ENCODE assay signal across 9 mouse cellular contexts in genomic region chr12:79864346-79865178, GRCm38 (mm10).
A peak's percentile ranks its signal among the peaks of the same experiment; 100 is the strongest.
DNase-seq lines count a peak whose midpoint lies in the region; ATAC-seq lines count a peak whose summit lies in the region.
"Had no signal": no experiment of that assay in that cellular context is flagged by ENCODE, and none has a peak within 500 bp of the region (broad histone marks: within the 10 kb centered on the region; RNA-seq: fewer than 3 reads in every experiment).

No protein-coding gene starts in this region.

- peak overlapping the region; percentile 28; the same call in 1 of the 2 replicates for H3K9ac ChIP-seq in kidney, embryonic 14.5 days (ENCODE audit: low read depth, low read length)
- H3K9ac ChIP-seq in hindbrain, embryonic 11.5 days (ENCODE audit: low read depth, low read length) = no peak overlapping the region

- no peak overlapping the region for H3K4me2 ChIP-seq in kidney, embryonic 14.5 days (replicated peaks; ENCODE audit: low read depth, low read length)
- no peak overlapping the region for H3K4me2 ChIP-seq in hindbrain, embryonic 11.5 days (replicated peaks; ENCODE audit: low read depth, low read length)

- 65% methylated on average over 20 of the region's 20 CpGs for WGBS in kidney, embryonic 14.5 days
- 73% methylated on average over 20 of the region's 20 CpGs for WGBS in hindbrain, embryonic 11.5 days

- no peaks in the 10 kb centered on the region for H3K36me3 ChIP-seq in kidney, embryonic 14.5 days (ENCODE audit: control insufficient read depth, insufficient read depth, low read length)
- H3K36me3 ChIP-seq in hindbrain, embryonic 11.5 days (ENCODE audit: control insufficient read depth, insufficient read depth, low read length) = no peaks in the 10 kb centered on the region

- H3K27ac ChIP-seq in kidney, embryonic 14.5 days (ENCODE audit: low read depth, low read length) = peak overlapping the region; percentile 62; the same call in 1 of the 2 replicates
- no peak overlapping the region for H3K27ac ChIP-seq in hindbrain, embryonic 11.5 days (ENCODE audit: low read depth, low read length)

- H3K4me3 ChIP-seq in kidney, embryonic 14.5 days (ENCODE audit: low read length) = no peak overlapping the region
- no peak overlapping the region for H3K4me3 ChIP-seq in hindbrain, embryonic 11.5 days (ENCODE audit: low read depth, low read length)

- H3K9me3 ChIP-seq in kidney, embryonic 14.5 days (ENCODE audit: control insufficient read depth, low read length) = 0 out of 2 replicates have a peak, but pooled peaks cover 2% of the 10 kb centered on the region
- no peaks in the 10 kb centered on the region for H3K9me3 ChIP-seq in hindbrain, embryonic 11.5 days (ENCODE audit: control insufficient read depth, low read length)

- no peak for ATAC-seq in kidney, embryonic 14.5 days (ENCODE audit: low FRiP score, low TSS enrichment)
- 0 out of 2 replicates have a peak, but pooled peaks have one; percentile 14 for ATAC-seq in megakaryocyte progenitor cell, adult 5-6 weeks (replicated peaks; ENCODE audit: poor library complexity)
- ATAC-seq in hindbrain, embryonic 11.5 days (ENCODE audit: low FRiP score) = no peak
- ATAC-seq: forebrain, embryonic 16.5 days had no signal

- H3K4me1 ChIP-seq in kidney, embryonic 14.5 days (ENCODE audit: control insufficient read depth, insufficient read depth, low read length) = peaks cover 21% of the 10 kb centered on the region
- peaks cover 5% of the 10 kb centered on the region; the same call in 1 of the 2 replicates for H3K4me1 ChIP-seq in hindbrain, embryonic 11.5 days (replicated peaks; ENCODE audit: control insufficient read depth, insufficient read depth, low read length)

- no peak for DNase-seq in kidney, adult 9 months
- DNase-seq in ZHBTc4 (ENCODE audit: low read depth, low spot score) = peak; percentile 30
- peak; percentile 83 for DNase-seq in fat pad, adult 2 months (ENCODE audit: extremely low read depth, low read depth, low spot score)
- DNase-seq in thymus, postnatal 36 days = no peak
- no peak for DNase-seq in hindbrain, embryonic 11.5 days (ENCODE audit: low spot score)
- DNase-seq in right cerebral cortex, postnatal 10 days (ENCODE audit: low spot score in 2 of 2) = no peak

- H3K27me3 ChIP-seq in kidney, embryonic 14.5 days (ENCODE audit: control insufficient read depth, insufficient read depth, low read length) = no peaks in the 10 kb centered on the region
- H3K27me3 ChIP-seq in hindbrain, embryonic 11.5 days (ENCODE audit: control insufficient read depth, insufficient read depth, low read length) = no peaks in the 10 kb centered on the region

Comparison
In these comparisons a context has a peak if more than half of its experiments do, and no peak if none do; other contexts are left out.
1. DNase-seq: peak in ZHBTc4 (single experiment) and fat pad, adult 2 months (single experiment); none in kidney, adult 9 months (single experiment), thymus, postnatal 36 days (0 of 2), hindbrain, embryonic 11.5 days (single experiment) and right cerebral cortex, postnatal 10 days (0 of 2).